Mouse (Mus musculus) cerebellum, postnatal 4 days (tissue): ENCODE data around the gene Zcchc14.

Source experiments
- DNase-seq, 2 experiments: peaks; one replicate each; pipeline ENCODE4 v3.0.0; 2022; ENCODE audit warnings: low spot score in 2 of 2, mixed read lengths in 1 of 2

Zcchc14 gene

GRCm38 (mm10) chr8:121665329-121665728, 12.6 kb upstream of the Zcchc14 start:
- peak in 1 of 2 experiments; percentile 40 for DNase-seq

DNA sequence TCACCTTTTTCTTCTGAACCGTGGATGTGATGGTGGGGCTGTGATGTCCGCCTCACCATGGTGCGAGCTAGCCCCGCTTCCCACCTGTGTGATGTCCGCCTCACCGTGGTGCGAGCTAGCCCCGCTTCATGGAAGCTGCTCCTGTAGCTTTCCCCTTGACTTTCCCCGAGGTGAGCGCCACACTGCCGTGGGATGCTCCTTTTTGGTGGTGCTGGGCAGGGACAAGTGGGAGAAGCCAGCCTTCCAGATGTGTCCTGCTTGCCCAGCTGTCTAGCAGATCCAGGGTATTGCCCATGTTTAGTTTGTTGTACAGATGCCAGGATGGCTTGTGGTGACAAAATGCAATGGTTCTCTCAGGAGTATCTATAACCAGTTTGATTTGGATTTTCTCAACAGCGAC, 10.4 kb upstream of the Zcchc14 start:
- no peak for DNase-seq

DNA sequence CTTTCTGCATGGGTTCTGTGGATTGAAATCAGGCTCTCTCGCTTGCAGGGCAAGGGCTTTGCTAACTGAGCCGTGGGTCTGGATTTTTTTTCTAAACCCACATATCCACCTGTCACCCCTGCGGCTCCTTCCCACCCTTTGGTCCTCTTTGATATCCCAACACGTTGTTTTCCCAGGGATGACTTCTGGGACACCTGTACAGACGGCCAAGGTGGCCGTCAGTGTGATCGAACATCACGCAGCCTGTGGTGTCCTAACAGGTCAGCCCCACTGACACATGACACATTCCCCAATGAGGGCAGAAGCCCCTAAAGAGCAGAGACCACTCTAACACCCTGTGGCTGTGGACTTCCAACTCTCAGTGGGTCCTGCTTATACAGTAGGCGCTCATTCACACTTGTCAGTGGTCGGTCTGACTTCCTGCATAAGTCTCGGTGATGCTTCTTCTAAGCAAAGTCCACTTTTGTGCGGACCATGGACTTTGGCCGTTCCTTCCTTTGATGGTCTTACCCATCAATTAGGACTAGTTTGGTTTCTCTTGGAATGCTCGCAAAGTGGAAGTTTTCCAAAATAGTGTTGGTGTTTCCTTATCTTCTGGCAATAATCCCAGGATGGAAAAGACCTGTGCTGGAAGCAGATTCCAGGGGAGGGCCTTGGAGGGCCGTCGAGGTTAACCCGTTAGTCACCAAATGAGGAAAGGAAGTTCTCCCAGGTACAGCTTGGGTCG, 9.1 kb upstream of the Zcchc14 start:
- no peak for DNase-seq

- DNase-seq: no peak
These were observed 7.9 kb upstream of the Zcchc14 start for GRCm38 (mm10) chr8:121660602-121661001.

GRCm38 (mm10) chr8:121654966-121655494, 2.3 kb upstream of the Zcchc14 start:
- DNase-seq: no peak

DNA sequence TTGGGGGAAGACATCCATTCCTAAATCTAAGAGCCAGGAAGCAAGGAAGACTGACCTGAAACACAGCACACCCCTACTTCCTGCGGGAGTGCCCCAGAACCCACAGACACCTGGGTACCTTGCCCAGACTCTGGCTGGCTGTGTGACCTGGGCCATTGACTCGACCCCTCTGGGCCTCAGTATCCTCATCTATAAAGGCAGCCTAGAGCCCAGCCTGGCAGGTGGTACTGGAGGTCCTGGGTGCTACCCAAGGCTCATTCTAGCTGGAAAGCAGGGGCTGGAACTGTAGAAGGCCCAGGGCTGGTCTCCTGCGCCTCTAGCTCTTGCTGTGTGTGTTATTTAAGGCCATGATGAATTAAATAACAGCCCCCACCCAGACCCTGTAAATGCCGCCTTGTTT, 1.4 kb upstream of the Zcchc14 start:
- DNase-seq: no peak

- no peak for DNase-seq
These were observed 779 bp upstream of the Zcchc14 start for GRCm38 (mm10) chr8:121653340-121654019.

DNA sequence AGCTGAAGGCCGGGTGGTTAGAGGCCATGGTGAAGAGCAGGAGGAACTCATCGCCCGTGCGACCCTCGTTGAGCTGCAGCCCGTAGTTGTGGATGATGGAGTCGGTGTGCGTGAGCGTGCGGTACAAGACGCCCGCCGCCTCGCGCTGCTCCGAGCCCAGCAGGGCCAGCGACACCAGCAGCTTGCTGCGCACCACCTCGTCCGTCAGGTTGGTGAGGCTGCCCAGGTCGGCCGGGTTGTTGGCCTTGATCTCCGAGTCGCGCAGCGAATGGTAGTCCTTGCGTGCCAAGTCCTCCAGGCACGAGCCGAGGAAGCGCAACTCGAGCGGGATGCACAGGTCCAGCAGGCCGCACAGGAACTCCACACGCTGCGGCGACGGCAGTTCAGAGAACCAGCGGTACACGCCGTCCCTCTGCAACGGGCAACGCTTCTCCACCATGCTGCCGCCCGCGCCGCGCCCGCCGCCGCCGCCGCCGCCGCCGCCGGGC, 783 bp downstream of the Zcchc14 start:
- peak in 1 of 2 experiments; percentile 56 for DNase-seq

DNA sequence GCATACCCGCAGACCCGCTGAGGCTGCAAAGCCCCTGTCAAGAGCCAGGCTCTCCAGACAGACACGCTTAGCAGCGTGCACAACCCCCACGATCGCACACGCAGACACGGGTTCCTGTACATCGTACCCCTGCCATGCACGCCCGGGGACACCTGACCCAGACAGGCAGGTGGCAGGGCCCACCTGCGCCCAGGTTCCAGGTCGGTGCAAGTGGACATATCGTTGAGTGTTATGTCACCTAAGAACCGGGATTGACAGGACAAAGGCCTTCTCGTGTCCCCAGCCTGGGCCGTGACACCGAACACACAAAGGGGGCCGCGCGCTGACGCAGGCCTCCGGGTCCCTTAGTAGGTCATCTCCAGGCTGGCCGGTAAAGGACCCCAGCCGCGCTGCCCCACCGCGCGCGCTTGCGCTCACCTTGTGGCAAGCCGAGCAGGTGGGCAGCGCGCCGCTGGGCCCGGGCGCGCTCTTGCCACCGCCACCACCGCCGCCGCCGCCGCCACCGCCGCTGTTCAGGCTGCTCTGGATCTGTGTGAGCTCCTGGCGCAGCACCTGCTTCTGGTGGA, 1.3 kb downstream of the Zcchc14 start:
- no peak for DNase-seq

- no peak for DNase-seq
These were observed 2.1 kb downstream of the Zcchc14 start for GRCm38 (mm10) chr8:121650389-121651307.

DNA sequence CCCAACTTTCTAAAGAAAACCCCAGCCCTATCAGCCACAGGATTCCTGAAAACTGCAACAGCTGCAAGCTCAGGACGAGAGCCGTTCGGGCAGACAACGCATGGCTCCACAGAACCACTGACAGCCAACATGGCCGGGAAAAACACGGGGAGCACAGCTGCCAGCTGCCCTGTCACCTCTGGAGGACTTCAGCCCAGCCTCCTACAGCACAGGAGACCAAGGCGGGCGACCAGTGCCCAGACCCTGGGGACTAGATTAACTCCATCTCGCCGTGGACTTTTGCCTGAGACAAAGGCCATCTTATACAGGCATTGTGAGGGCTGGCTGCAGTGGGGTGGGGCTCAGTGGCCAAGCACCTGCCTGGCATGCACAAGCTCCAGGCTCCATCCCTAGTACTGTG, 2.8 kb downstream of the Zcchc14 start:
- no peak for DNase-seq

DNA sequence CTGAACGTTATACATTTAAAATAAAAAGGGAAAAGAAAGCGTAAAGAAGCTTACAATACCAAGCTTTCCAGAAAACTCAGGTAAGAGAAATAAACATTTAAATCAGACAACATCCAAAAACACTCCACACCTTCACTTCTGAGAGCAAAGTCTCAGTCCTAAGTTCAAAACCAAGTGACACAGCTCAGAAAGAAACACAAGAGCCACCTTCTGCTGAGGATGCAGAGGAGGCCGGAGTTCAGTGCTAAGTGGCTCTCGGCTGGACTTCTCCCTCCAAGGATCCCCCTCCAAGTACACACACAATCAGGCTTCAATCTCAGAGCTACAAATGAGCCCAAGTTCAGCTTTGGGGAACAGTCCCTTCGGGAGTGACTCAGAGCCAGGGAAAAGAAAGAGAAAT, 3.3 kb downstream of the Zcchc14 start:
- DNase-seq: no peak

DNA sequence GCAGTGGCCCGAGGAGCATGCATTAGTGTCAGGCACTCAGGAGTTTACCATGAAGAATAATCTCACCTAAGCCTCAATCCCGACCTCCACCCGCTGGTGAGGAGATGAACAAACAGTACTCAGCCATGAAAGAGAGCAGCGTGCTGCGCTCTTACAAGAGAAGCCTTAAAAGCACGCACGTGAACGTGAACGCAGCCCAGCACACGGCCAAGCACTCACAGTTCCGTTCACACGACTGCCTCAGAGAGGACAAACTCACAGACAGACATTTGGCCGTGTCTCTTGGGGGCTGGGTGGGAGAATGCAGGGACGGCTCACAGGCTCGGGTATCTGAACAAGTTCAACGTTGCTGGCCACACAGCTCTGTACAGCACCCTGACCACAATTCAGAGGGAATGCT, 4.2 kb downstream of the Zcchc14 start:
- no peak for DNase-seq

GRCm38 (mm10) chr8:121647511-121648215, 5.0 kb downstream of the Zcchc14 start:
- DNase-seq: no peak

DNA sequence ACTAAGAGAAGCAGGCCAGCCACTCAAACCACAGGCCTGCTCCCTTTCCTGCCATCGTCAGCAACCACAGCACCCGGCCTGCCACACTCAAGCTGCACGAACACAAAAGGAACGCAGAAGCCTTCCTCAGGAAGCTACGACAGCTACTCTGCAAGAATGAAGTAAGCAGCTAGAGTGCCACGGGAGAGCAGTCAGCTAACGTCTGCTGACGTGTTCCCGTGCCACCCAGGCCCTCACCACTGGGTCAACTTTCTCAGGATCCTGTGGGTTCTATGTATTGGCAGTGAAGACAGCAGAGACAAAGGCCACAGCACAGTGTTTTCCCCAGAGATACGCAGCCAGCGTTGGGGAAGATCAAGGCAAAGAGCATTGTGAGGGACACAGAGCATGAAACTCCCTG, 9.3 kb downstream of the Zcchc14 start:
- DNase-seq: no peak

DNA sequence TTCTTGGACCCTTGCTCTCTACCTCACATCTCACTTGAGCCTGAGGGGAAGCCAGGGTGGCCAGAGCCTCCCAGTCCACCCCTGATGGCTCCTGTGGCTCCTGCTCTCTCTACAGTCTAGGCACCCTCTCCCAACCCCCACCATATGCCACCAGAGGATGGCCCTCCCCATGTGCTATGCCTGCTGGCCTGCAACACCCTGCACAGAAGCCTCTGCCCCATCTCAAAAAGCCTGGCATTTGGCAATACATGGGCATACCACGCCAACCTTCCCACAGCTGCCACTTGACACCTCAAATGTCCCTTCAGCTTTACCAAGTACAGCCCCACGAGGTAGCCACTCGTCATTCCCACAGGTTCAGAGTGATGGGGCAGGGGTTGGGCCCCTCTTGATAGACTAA, 9.9 kb downstream of the Zcchc14 start:
- no peak for DNase-seq

GRCm38 (mm10) chr8:121636180-121636579, 16.5 kb downstream of the Zcchc14 start:
- no peak for DNase-seq

DNA sequence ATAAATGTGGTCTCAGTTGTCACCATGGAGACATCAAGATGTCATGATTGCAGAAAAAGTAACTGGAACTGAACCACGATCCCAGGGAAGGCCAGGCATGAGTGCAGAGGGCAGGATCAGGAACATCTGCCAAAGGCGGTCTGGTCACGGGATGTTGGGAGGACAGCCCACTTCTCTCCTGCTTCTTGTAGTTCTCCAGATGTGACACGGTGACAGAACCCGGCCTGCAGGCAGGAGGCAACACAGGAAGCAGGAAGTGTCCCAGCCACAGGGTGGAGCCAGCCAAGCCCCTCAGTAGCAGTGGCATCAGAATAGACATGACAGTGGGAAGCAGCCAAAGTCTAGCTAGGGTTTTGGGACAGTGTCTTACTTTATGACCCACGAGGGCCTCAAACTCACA, 17.2 kb downstream of the Zcchc14 start:
- no peak for DNase-seq

- DNase-seq: no peak
These were observed 20.3 kb downstream of the Zcchc14 start for GRCm38 (mm10) chr8:121632401-121632800.

GRCm38 (mm10) chr8:121631645-121632071, 21.0 kb downstream of the Zcchc14 start:
- DNase-seq: no peak

- DNase-seq: no peak
These were observed 24.0 kb downstream of the Zcchc14 start for GRCm38 (mm10) chr8:121628681-121629080.
